8 mouse cellular contexts compared by ENCODE assay signal in the genomic region with DNA sequence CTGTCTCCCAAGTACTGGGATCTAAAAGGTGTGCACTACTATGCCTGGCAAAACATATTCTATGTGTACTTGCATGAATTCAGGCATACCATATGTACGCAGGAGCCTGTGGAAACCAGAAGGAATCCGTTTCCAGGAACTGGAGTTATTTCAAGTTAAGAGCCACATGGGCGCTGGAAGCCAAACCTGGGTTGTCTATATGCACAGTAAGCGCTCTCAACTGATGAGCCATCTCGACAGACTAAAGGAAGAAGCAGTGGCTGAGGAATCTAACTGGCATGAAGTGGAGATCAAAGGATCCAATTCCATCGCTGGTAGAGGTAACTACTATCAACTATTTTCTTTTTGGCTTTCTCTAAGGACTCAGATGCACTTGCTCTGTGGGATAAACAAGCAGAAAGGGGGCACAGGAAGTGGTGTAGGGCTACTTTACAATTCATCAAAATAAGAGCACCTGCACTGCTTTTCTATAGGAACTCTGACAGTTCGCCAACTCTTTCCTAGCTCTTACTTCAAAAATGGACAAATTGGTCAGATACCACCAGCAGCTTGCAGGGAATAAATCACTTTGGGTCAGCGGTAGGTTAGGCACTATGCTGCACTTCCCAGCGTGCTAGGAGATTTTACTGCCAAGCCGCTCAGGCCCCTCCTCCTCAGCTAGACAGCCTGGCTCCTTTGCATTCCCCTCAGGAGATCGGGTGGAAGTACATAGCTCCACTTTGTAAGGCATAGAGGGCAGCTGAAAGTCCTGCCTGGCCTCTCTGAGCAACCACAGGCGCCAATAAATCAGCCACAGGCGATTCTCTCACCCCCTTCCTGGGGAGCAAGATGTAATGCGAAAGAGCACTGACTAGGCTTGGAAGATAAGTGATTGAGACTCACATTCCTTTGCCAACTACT. TPM values are rescaled to one million over a fixed set of nuclear protein-coding genes. Genes with fewer than 3 reads are reported as not detected.
DNase-seq lines count a peak whose midpoint lies in the region; ATAC-seq and TF ChIP-seq lines count a peak whose summit lies in the region.

No protein-coding gene starts in this region.

- peak; percentile 62 for DNase-seq in lung, embryonic 14.5 days
- no peak for DNase-seq in lung, postnatal 25 days (ENCODE audit: low spot score)
- no peak for DNase-seq in liver, embryonic 13.5 days
- no peak for DNase-seq in urinary bladder, postnatal 25 days (ENCODE audit: low spot score)

- H3K4me3 ChIP-seq in lung, embryonic 14.5 days (ENCODE audit: low read depth, low read length): peak overlapping the region; percentile 89
- H3K4me3 ChIP-seq in embryonic facial prominence, embryonic 12.5 days: peak overlapping the region; percentile 75; the same call in 1 of the 2 replicates
- H3K4me3 ChIP-seq in hindbrain, embryonic 16.5 days (ENCODE audit: low read length): peak overlapping the region; percentile 5; the same call in 1 of the 2 replicates
- H3K4me3 ChIP-seq in liver, embryonic 13.5 days (replicated peaks): peak overlapping the region; percentile 91
- H3K4me3 ChIP-seq in stomach, embryonic 15.5 days (replicated peaks): peak overlapping the region; percentile 87

- peaks cover 14% of the 10 kb centered on the region for H3K4me1 ChIP-seq in lung, embryonic 14.5 days (ENCODE audit: insufficient read depth)
- peaks cover 35% of the 10 kb centered on the region for H3K4me1 ChIP-seq in embryonic facial prominence, embryonic 12.5 days
- peaks cover 27% of the 10 kb centered on the region for H3K4me1 ChIP-seq in hindbrain, embryonic 16.5 days (ENCODE audit: control insufficient read depth, insufficient read depth, low read depth, low read length)
- peaks cover 72% of the 10 kb centered on the region for H3K4me1 ChIP-seq in liver, embryonic 13.5 days (replicated peaks)
- H3K4me1 ChIP-seq in stomach, embryonic 15.5 days: peaks cover 27% of the 10 kb centered on the region

- ATAC-seq in lung, embryonic 14.5 days (ENCODE audit: insufficient read depth): no peak
- ATAC-seq in activated CD4-positive, CD25-positive, alpha-beta regulatory T cell, adult 4 months: peak; percentile 25
- no peak for ATAC-seq in embryonic facial prominence, embryonic 12.5 days (ENCODE audit: insufficient number of reproducible peaks, insufficient read depth, low FRiP score, low TSS enrichment)
- ATAC-seq in hindbrain, embryonic 16.5 days: no peak
- ATAC-seq in liver, embryonic 13.5 days (ENCODE audit: low read depth): no peak
- no peak for ATAC-seq in stomach, embryonic 15.5 days (ENCODE audit: insufficient read depth, low FRiP score, low read depth)

- H3K36me3 ChIP-seq in lung, embryonic 14.5 days (ENCODE audit: insufficient read depth): no peaks in the 10 kb centered on the region
- H3K36me3 ChIP-seq in embryonic facial prominence, embryonic 12.5 days: no peaks in the 10 kb centered on the region
- no peaks in the 10 kb centered on the region for H3K36me3 ChIP-seq in hindbrain, embryonic 16.5 days (ENCODE audit: control insufficient read depth, insufficient read depth, low read length)
- peaks cover 2% of the 10 kb centered on the region; the same call in 1 of the 2 replicates for H3K36me3 ChIP-seq in liver, embryonic 13.5 days
- no peaks in the 10 kb centered on the region for H3K36me3 ChIP-seq in stomach, embryonic 15.5 days

- TF ChIP-seq CTCF in lung, embryonic 14.5 days (IDR thresholded peaks at IDR 0.05; ENCODE audit: low read depth): no peak

- H3K4me2 ChIP-seq in lung, embryonic 14.5 days: peak overlapping the region; percentile 78
- peak overlapping the region; percentile 81 for H3K4me2 ChIP-seq in embryonic facial prominence, embryonic 12.5 days (replicated peaks)
- peak overlapping the region; percentile 88 for H3K4me2 ChIP-seq in hindbrain, embryonic 16.5 days (ENCODE audit: low read length)
- peak overlapping the region; percentile 89 for H3K4me2 ChIP-seq in liver, embryonic 13.5 days
- H3K4me2 ChIP-seq in stomach, embryonic 15.5 days: peak overlapping the region; percentile 85

- 23% methylated on average over 14 of the region's 14 CpGs for WGBS in lung, embryonic 14.5 days
- 23% methylated on average over 14 of the region's 14 CpGs for WGBS in embryonic facial prominence, embryonic 12.5 days
- WGBS in hindbrain, embryonic 16.5 days: 24% methylated on average over 14 of the region's 14 CpGs
- WGBS in liver, embryonic 13.5 days (ENCODE audit: insufficient replicate concordance): 18% methylated on average over 14 of the region's 14 CpGs
- WGBS in stomach, embryonic 15.5 days: 21% methylated on average over 14 of the region's 14 CpGs

- no peaks in the 10 kb centered on the region for H3K27me3 ChIP-seq in lung, embryonic 14.5 days (ENCODE audit: insufficient read depth, low read length)
- H3K27me3 ChIP-seq in embryonic facial prominence, embryonic 12.5 days: no peaks in the 10 kb centered on the region
- H3K27me3 ChIP-seq in hindbrain, embryonic 16.5 days (replicated peaks; ENCODE audit: control insufficient read depth, insufficient read depth, low read length): no peaks in the 10 kb centered on the region
- no peaks in the 10 kb centered on the region for H3K27me3 ChIP-seq in liver, embryonic 13.5 days
- H3K27me3 ChIP-seq in stomach, embryonic 15.5 days (replicated peaks): no peaks in the 10 kb centered on the region

- peak overlapping the region; percentile 52; the same call in 1 of the 2 replicates for H3K27ac ChIP-seq in lung, embryonic 14.5 days (ENCODE audit: low read depth)
- 0 out of 2 replicates have a peak overlapping the region, but pooled peaks have one; percentile 8 for H3K27ac ChIP-seq in embryonic facial prominence, embryonic 12.5 days
- 0 out of 2 replicates have a peak overlapping the region, but pooled peaks have one; percentile 34 for H3K27ac ChIP-seq in hindbrain, embryonic 16.5 days (ENCODE audit: low read depth, low read length)
- peak overlapping the region; percentile 97 for H3K27ac ChIP-seq in liver, embryonic 13.5 days
- H3K27ac ChIP-seq in stomach, embryonic 15.5 days: no peak overlapping the region

- peak overlapping the region; percentile 99 for H3K9ac ChIP-seq in lung, embryonic 14.5 days
- no peak overlapping the region for H3K9ac ChIP-seq in embryonic facial prominence, embryonic 12.5 days
- 0 out of 2 replicates have a peak overlapping the region, but pooled peaks have one; percentile 100 for H3K9ac ChIP-seq in hindbrain, embryonic 16.5 days (ENCODE audit: low read depth, low read length)
- peak overlapping the region; percentile 98 for H3K9ac ChIP-seq in liver, embryonic 13.5 days
- H3K9ac ChIP-seq in stomach, embryonic 15.5 days: no peak overlapping the region

- no peaks in the 10 kb centered on the region for H3K9me3 ChIP-seq in lung, embryonic 14.5 days (ENCODE audit: low read depth, low read length)
- no peaks in the 10 kb centered on the region for H3K9me3 ChIP-seq in embryonic facial prominence, embryonic 12.5 days
- H3K9me3 ChIP-seq in hindbrain, embryonic 16.5 days (ENCODE audit: control insufficient read depth, low read length): no peaks in the 10 kb centered on the region
- no peaks in the 10 kb centered on the region for H3K9me3 ChIP-seq in liver, embryonic 13.5 days (replicated peaks)
- no peaks in the 10 kb centered on the region for H3K9me3 ChIP-seq in stomach, embryonic 15.5 days

RNA-seq across cellular contexts. Expression of gene Zbtb25, which starts 2.1 kb away (rescaled TPM):
- 18.4 and 19.4 TPM in 2 replicates for polyA plus RNA-seq in lung, embryonic 14.5 days (2014; fragmentation: Nextera tagmentation; extraction: Ambion mirVana)
- 10 to 100 TPM; 12.1 to 15.0 TPM for polyA plus RNA-seq in activated CD4-positive, CD25-positive, alpha-beta regulatory T cell, adult 4 months (2017; shearing (Covaris generic))
- 20.6 and 22.4 TPM in 2 replicates for polyA plus RNA-seq in embryonic facial prominence, embryonic 12.5 days (2016; fragmentation: Nextera tagmentation; extraction: Ambion mirVana)
- 12.6 and 13.3 TPM in 2 replicates for polyA plus RNA-seq in hindbrain, embryonic 16.5 days (2015; fragmentation: Nextera tagmentation; extraction: Ambion mirVana)
- 8.3 and 9.2 TPM in 2 replicates for polyA plus RNA-seq in liver, embryonic 13.5 days (2015; fragmentation: Nextera tagmentation; extraction: Ambion mirVana)
- 13.7 and 14.5 TPM in 2 replicates for polyA plus RNA-seq in stomach, embryonic 15.5 days (2015; fragmentation: Nextera tagmentation; extraction: Ambion mirVana)

RNA-seq across cellular contexts. Expression of gene Zbtb1, which starts 2.7 kb away (rescaled TPM):
- 12.6 and 13.2 TPM in 2 replicates for polyA plus RNA-seq in lung, embryonic 14.5 days (2014; fragmentation: Nextera tagmentation; extraction: Ambion mirVana)
- polyA plus RNA-seq in activated CD4-positive, CD25-positive, alpha-beta regulatory T cell, adult 4 months (2017; shearing (Covaris generic)): 10 to 100 TPM; 25.6 to 26.1 TPM
- 11.0 and 11.7 TPM in 2 replicates for polyA plus RNA-seq in embryonic facial prominence, embryonic 12.5 days (2016; fragmentation: Nextera tagmentation; extraction: Ambion mirVana)
- polyA plus RNA-seq in hindbrain, embryonic 16.5 days (2015; fragmentation: Nextera tagmentation; extraction: Ambion mirVana): 3.2 and 3.5 TPM in 2 replicates
- 4.3 and 5.9 TPM in 2 replicates for polyA plus RNA-seq in liver, embryonic 13.5 days (2015; fragmentation: Nextera tagmentation; extraction: Ambion mirVana)
- 8.9 and 9.5 TPM in 2 replicates for polyA plus RNA-seq in stomach, embryonic 15.5 days (2015; fragmentation: Nextera tagmentation; extraction: Ambion mirVana)

RNA-seq across cellular contexts. Expression of gene Hspa2, which starts 36.6 kb away (rescaled TPM):
- 6.0 TPM in 2 replicates for polyA plus RNA-seq in lung, embryonic 14.5 days (2014; fragmentation: Nextera tagmentation; extraction: Ambion mirVana)
- 1 to 10 TPM; 3.8 to 4.8 TPM for polyA plus RNA-seq in activated CD4-positive, CD25-positive, alpha-beta regulatory T cell, adult 4 months (2017; shearing (Covaris generic))
- 4.4 and 5.6 TPM in 2 replicates for polyA plus RNA-seq in embryonic facial prominence, embryonic 12.5 days (2016; fragmentation: Nextera tagmentation; extraction: Ambion mirVana)
- 9.5 and 10.2 TPM in 2 replicates for polyA plus RNA-seq in hindbrain, embryonic 16.5 days (2015; fragmentation: Nextera tagmentation; extraction: Ambion mirVana)
- 1.7 and 2.4 TPM in 2 replicates for polyA plus RNA-seq in liver, embryonic 13.5 days (2015; fragmentation: Nextera tagmentation; extraction: Ambion mirVana)
- 11.3 and 11.7 TPM in 2 replicates for polyA plus RNA-seq in stomach, embryonic 15.5 days (2015; fragmentation: Nextera tagmentation; extraction: Ambion mirVana)

RNA-seq across cellular contexts. Expression of gene Akap5, which starts 42.7 kb away (rescaled TPM):
- 24.2 and 25.7 TPM in 2 replicates for polyA plus RNA-seq in lung, embryonic 14.5 days (2014; fragmentation: Nextera tagmentation; extraction: Ambion mirVana)
- polyA plus RNA-seq in activated CD4-positive, CD25-positive, alpha-beta regulatory T cell, adult 4 months (2017; shearing (Covaris generic)): 1 to 10 TPM; 1.3 to 2.2 TPM
- 1.9 and 2.3 TPM in 2 replicates for polyA plus RNA-seq in embryonic facial prominence, embryonic 12.5 days (2016; fragmentation: Nextera tagmentation; extraction: Ambion mirVana)
- 12.3 and 13.8 TPM in 2 replicates for polyA plus RNA-seq in hindbrain, embryonic 16.5 days (2015; fragmentation: Nextera tagmentation; extraction: Ambion mirVana)
- polyA plus RNA-seq in liver, embryonic 13.5 days (2015; fragmentation: Nextera tagmentation; extraction: Ambion mirVana): 0.43 and 0.51 TPM in 2 replicates
- 4.1 TPM in 2 replicates for polyA plus RNA-seq in stomach, embryonic 15.5 days (2015; fragmentation: Nextera tagmentation; extraction: Ambion mirVana)

RNA-seq across cellular contexts. Expression of gene Ppp1r36, which starts 50.0 kb away (rescaled TPM):
- 2.8 and 3.2 TPM in 2 replicates for polyA plus RNA-seq in lung, embryonic 14.5 days (2014; fragmentation: Nextera tagmentation; extraction: Ambion mirVana)
- polyA plus RNA-seq in activated CD4-positive, CD25-positive, alpha-beta regulatory T cell, adult 4 months (2017; shearing (Covaris generic)): not detected
- 2.0 and 2.1 TPM in 2 replicates for polyA plus RNA-seq in embryonic facial prominence, embryonic 12.5 days (2016; fragmentation: Nextera tagmentation; extraction: Ambion mirVana)
- polyA plus RNA-seq in hindbrain, embryonic 16.5 days (2015; fragmentation: Nextera tagmentation; extraction: Ambion mirVana): 1.3 and 2.1 TPM in 2 replicates
- 0.16 TPM in 1 of 2 replicates, not detected in the other for polyA plus RNA-seq in liver, embryonic 13.5 days (2015; fragmentation: Nextera tagmentation; extraction: Ambion mirVana)
- polyA plus RNA-seq in stomach, embryonic 15.5 days (2015; fragmentation: Nextera tagmentation; extraction: Ambion mirVana): 2.9 and 3.2 TPM in 2 replicates

Comparison
In these comparisons a context has a peak if more than half of its experiments do, and no peak if none do; other contexts are left out.
1. H3K4me3 ChIP-seq: peak in every context shown above with its lines; median percentile 91 in liver, embryonic 13.5 days; 89 in lung, embryonic 14.5 days; 87 in stomach, embryonic 15.5 days; 75 in embryonic facial prominence, embryonic 12.5 days; 5 in hindbrain, embryonic 16.5 days.
2. H3K9ac ChIP-seq: peak in lung, embryonic 14.5 days (single experiment), hindbrain, embryonic 16.5 days (single experiment) and liver, embryonic 13.5 days (single experiment); none in embryonic facial prominence, embryonic 12.5 days (single experiment) and stomach, embryonic 15.5 days (single experiment).
3. Peak in every context shown above with its lines, with median percentiles within 50 percentile points of each other: H3K4me2 ChIP-seq.